Mouse (Mus musculus): ENCODE results near the gene Aph1a. TPM values are rescaled to one million over a fixed set of nuclear protein-coding genes. Genes with fewer than 3 reads are reported as not detected.
"Not testable (repeated sequence)": the region's sequence is repeated elsewhere in the genome, so short reads cannot be mapped to it uniquely, and the experiment has no call there.

Aph1a gene
- 32.6 and 33.8 TPM in 2 replicates for polyA plus RNA-seq (2015; fragmentation: Nextera tagmentation; extraction: Ambion mirVana)

DNA sequence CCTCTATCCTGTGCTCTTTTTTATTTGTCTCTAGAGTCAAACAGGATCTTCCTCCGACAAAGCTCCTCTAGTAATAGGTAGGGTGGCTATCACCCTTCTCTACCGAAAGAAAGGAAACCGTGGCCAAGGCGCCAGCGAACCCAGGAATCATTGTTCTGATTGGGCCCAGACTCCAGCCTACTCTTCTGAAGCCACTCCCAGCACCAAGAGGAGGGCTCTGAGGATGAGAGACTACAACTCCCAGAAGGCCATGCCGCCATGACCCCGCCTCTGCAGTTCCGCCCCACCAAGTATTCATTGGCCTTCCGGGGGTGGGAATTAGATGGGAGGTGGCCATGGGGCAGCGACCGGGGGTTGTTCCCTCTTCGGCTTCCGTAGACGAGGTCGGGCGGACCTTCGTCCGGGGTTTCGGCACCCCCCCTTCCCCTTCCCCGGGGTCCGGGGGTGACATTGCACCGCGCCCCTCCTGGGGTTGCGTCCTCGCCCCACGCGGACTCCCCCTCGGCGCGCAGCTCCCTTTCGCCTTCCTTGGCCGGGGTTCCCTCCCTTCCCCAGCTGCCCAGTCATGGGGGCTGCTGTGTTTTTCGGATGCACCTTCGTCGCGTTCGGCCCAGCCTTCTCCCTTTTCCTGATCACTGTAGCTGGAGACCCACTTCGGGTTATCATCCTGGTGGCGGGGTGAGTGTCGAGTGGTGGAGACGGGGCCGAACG, at the start of gene Aph1a:
Gene Aph1a (plus strand): TSS at position 364 of the 711 bp plus-strand sequence.
- Histone ChIP-seq H3K4me2 (replicated peaks) (peak within 1 kb of the TSS; percentile 84), H3K27me3 (0 out of 2 replicates have a peak, but pooled peaks cover 10% of the 10 kb centered on the region), H3K4me1 (replicated peaks) (peaks cover 29% of the 10 kb centered on the region), H3K4me3 (replicated peaks) (peak within 1 kb of the TSS; percentile 67), H3K27ac (peak within 1 kb of the TSS; percentile 49), H3K9ac (replicated peaks) (peak within 1 kb of the TSS; percentile 82)
- peak; percentile 99 for ATAC-seq
- WGBS, result under 1% methylated on average over 24 of the region's 43 CpGs
- H3K9me3 ChIP-seq, H3K36me3 ChIP-seq: not testable (repeated sequence)

DNA sequence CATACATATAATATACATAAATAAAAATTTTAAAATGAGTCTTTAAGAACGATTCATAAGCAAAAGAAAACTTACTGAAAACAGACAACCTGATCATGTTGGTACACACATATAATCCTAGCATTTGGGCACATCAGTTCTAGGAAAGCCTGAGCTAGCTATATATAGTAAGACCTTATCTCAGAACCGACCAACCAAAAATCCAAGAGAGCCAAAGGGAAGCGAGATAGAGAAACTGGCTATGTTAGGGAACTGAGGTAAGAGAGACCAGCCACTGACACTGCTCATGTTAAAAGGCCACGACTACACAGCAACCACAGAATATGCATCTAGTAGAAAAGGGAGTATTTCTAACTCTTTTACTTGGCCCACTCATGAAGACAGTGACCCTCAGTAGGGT, 43.2 kb upstream of the Aph1a start:
- Histone ChIP-seq H3K9ac (replicated peaks) (no peak overlapping the region), H3K9me3 (no peaks in the 10 kb centered on the region), H3K4me3 (replicated peaks) (no peak overlapping the region), H3K36me3 (peaks cover 74% of the 10 kb centered on the region), H3K27ac (no peak overlapping the region), H3K4me1 (replicated peaks) (peaks cover 9% of the 10 kb centered on the region), H3K4me2 (replicated peaks) (no peak overlapping the region), H3K27me3 (no peaks in the 10 kb centered on the region)
- WGBS, result 91% methylated on average over 4 of the region's 4 CpGs
- ATAC-seq, result no peak

DNA sequence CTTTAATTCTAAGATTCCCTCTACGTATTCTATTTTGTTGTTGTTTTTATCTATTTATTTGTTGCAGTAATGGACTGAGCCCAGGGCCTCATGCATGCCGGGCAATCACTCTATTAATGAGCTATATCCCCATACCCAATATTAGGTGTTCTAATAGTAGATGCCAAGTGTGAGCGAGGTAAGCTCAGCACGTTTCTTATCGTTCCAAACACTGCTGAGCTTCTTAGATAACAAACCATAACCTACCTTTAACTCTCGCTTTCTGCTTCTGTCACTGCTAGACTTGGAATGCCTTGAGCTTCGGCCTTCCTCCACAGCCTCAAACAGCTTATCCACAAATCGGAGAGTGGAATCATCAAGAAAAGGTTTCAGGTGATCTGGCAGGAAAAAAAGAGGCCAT, 42.5 kb upstream of the Aph1a start:
- Histone ChIP-seq H3K27me3 (no peaks in the 10 kb centered on the region), H3K36me3 (peaks cover 68% of the 10 kb centered on the region), H3K4me2 (replicated peaks) (no peak overlapping the region), H3K9me3 (no peaks in the 10 kb centered on the region), H3K4me3 (replicated peaks) (no peak overlapping the region), H3K9ac (replicated peaks) (no peak overlapping the region), H3K27ac (no peak overlapping the region), H3K4me1 (replicated peaks) (peaks cover 9% of the 10 kb centered on the region)
- ATAC-seq, result no peak
- WGBS, result 97% methylated on average over 8 of the region's 8 CpGs

DNA sequence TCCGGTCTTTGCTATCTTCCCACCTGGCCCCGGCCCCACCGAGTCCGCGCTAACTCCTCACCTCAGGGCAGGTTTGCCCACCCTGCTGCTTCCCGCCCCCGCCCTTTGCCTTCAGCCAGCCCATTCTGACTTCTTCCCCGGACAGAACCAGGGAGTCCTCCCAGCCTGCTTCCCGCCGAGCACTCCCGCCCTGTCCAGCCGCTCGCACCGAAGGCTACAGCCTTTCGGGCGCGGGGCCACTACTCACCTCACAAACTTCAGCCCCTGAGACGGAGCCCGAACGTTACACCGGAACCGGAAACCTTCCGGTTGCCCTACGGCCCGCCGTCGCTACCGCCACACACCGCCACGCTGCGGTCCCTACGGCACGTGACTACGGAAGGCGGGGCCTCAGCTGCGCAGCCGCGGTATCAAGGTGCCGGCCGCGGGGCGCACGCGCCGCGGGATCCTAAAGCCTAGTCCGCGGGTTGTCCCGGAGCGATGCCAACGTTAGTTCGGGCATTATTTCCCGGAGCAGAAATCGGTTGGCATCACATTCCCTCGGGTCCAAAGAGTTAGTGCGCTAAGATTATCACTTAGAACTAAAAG, 38.2 kb upstream of the Aph1a start, which contains the start of gene Prpf3:
Gene Prpf3 (minus strand): TSS at position 384 of the 588 bp plus-strand sequence.
- Histone ChIP-seq H3K36me3 (peaks cover 26% of the 10 kb centered on the region), H3K4me2 (replicated peaks) (peak within 1 kb of the TSS; percentile 87), H3K4me1 (replicated peaks) (peaks cover 9% of the 10 kb centered on the region), H3K27me3 (no peaks in the 10 kb centered on the region), H3K4me3 (replicated peaks) (peak within 1 kb of the TSS; percentile 93), H3K9me3 (no peaks in the 10 kb centered on the region), H3K27ac (peak within 1 kb of the TSS; percentile 70), H3K9ac (replicated peaks) (peak within 1 kb of the TSS; percentile 81)
- ATAC-seq, result peak; percentile 99
- under 1% methylated on average over 56 of the region's 56 CpGs for whole genome bisulfite sequencing

DNA sequence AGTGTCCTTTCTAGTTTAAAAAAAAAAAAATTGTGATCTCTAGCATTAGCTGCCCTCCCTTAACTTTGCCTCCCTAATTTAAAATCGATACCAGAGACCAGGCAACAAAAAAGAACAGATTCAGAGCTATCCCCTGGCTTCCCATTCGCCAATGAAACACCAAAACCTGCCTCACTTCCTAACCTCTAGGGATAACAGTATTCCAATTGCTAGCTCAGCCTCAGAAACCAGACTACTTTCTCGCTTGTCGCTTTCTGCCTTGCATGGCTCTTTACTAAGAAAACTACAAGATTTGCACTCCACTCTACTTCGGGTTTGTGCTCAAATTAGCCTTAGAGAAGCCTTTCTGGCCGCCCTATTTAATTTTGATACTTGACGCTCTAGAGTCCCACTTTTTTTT, 37.7 kb upstream of the Aph1a start:
- ATAC-seq, result no peak
- Histone ChIP-seq H3K27ac (peak overlapping the region; percentile 56), H3K4me3 (replicated peaks) (peak overlapping the region; percentile 93), H3K27me3 (no peaks in the 10 kb centered on the region), H3K9me3 (no peaks in the 10 kb centered on the region), H3K4me2 (replicated peaks) (peak overlapping the region; percentile 87), H3K36me3 (peaks cover 21% of the 10 kb centered on the region), H3K9ac (replicated peaks) (peak overlapping the region; percentile 81), H3K4me1 (replicated peaks) (peaks cover 9% of the 10 kb centered on the region)
- WGBS, result 26% methylated on average over 7 of the region's 7 CpGs

DNA sequence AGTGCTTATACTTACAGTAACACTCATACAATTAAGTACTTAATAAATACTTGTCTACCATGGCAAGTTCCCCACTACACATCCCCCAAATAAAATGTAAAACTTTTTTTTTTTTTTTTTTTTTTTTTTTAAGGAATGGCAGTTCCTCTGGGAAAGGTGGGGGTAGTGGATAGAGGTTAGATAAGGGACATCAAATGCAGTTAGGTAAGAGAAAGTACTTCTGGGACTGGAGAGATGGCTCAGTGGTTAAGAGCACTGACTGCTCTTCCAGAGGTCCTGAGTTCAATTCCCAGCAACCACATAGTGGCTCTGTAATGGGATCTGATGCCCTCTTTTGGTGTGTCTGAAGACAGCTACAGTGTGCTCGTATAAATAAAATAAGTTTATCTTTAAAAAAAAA, 36.7 kb upstream of the Aph1a start:
- H3K27me3 ChIP-seq; H3K4me1 ChIP-seq (replicated peaks); H3K9me3 ChIP-seq; H3K9ac ChIP-seq (replicated peaks); H3K4me3 ChIP-seq (replicated peaks); H3K27ac ChIP-seq; ATAC-seq; H3K4me2 ChIP-seq (replicated peaks): not testable (repeated sequence)
- peaks cover 19% of the 10 kb centered on the region for H3K36me3 ChIP-seq
- 95% methylated on average over 1 of the region's 1 CpGs for WGBS

DNA sequence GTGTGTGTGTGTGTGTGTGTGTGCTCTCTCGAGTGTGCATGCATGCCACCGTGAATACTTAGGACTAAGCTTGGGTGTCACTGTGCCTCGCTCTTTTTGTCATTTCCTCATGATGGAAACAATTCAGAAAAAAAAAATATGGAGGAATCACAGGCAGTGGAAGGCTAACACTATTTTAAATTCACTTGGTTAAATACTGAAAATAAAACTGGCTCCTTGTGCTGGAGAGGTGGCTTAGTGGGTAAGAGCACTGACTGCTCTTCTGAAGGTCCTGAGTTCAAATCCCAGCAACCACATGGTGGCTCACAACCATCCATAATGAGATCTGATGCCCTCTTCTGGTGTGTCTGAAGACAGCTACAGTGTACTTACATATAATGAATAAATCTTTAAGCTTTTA, 35.5 kb upstream of the Aph1a start:
- H3K4me3 ChIP-seq (replicated peaks); ATAC-seq; H3K27ac ChIP-seq; H3K27me3 ChIP-seq; H3K4me2 ChIP-seq (replicated peaks); H3K9me3 ChIP-seq; H3K9ac ChIP-seq (replicated peaks); H3K4me1 ChIP-seq (replicated peaks): not testable (repeated sequence)
- peaks cover 15% of the 10 kb centered on the region for H3K36me3 ChIP-seq
- 84% methylated on average over 3 of the region's 3 CpGs for WGBS

DNA sequence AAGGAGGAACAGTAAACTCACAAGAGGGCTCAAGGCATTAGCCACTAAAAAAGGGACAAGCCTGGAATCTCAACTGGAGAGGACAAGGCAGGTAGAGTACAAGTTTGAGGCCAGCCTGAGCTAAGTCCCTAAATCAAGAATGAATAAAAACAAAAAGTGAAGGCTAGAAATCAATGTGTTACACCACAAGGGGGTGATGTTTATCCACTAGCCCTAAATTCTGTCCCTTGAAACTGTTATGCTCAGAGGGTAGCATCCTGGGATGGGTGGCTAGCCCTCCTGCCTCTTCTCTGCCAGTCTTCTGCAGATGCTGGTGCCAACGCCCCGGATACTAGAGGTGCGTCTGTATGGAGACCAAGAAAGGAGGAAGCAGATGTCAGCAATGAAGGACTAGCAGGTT, 33.4 kb upstream of the Aph1a start:
- Histone ChIP-seq H3K4me2 (replicated peaks) (no peak overlapping the region), H3K9me3 (no peaks in the 10 kb centered on the region), H3K9ac (replicated peaks) (no peak overlapping the region), H3K27ac (no peak overlapping the region), H3K27me3 (no peaks in the 10 kb centered on the region), H3K4me1 (replicated peaks) (no peaks in the 10 kb centered on the region; the same call in 1 of the 2 replicates), H3K36me3 (peaks cover 28% of the 10 kb centered on the region), H3K4me3 (replicated peaks) (no peak overlapping the region)
- ATAC-seq, result no peak
- WGBS, result 90% methylated on average over 3 of the region's 3 CpGs

DNA sequence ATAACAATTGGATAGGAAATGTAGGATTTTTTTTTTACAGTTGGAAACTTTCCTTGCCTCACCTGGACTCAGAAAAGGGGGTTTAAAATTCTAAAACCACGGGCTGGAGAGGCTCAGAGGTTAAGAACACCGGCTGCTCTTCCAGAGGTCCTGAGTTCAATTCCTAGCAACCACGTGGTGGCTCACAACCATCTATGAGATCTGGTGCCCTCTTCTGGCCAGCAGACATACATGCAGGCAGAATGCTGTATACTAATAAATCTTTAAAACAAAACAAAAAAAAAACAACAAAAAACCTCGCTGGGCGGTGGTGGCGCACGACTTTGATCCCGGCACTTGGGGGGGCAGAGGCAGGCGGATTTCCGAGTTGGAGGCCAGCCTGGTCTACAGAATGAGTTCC, 32.6 kb upstream of the Aph1a start:
- no peaks in the 10 kb centered on the region for H3K27me3 ChIP-seq
- no peaks in the 10 kb centered on the region; the same call in 1 of the 2 replicates for H3K4me1 ChIP-seq (replicated peaks)
- no peak overlapping the region for H3K27ac ChIP-seq
- 78% methylated on average over 10 of the region's 10 CpGs for WGBS
- H3K36me3 ChIP-seq, result peaks cover 33% of the 10 kb centered on the region
- H3K4me2 ChIP-seq (replicated peaks), result no peak overlapping the region
- no peak overlapping the region for H3K9ac ChIP-seq (replicated peaks)
- H3K9me3 ChIP-seq, result no peaks in the 10 kb centered on the region
- ATAC-seq, result no peak
- H3K4me3 ChIP-seq (replicated peaks), result no peak overlapping the region

DNA sequence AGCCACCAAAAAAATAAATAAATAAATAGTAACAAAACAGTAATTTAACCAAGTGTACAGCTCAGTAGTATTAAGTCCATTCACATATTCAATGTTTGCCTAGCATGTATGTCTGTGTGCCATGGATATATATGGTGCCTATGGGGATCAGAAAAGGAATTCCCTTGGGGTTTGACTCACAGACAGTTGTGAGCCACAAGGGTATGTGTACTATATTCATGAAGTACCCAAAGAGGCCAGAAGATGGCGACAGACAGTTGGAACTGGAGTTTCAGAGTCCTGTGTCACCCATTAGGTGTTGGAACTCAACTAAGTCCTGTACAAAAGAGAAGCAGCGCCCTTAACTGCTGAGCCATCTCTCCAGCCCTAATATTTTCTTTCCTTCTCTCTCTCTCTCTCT, 32.0 kb upstream of the Aph1a start:
- no peaks in the 10 kb centered on the region for H3K27me3 ChIP-seq
- H3K36me3 ChIP-seq, result peaks cover 35% of the 10 kb centered on the region
- H3K4me2 ChIP-seq (replicated peaks), result no peak overlapping the region
- no peak overlapping the region for H3K9ac ChIP-seq (replicated peaks)
- H3K27ac ChIP-seq, result no peak overlapping the region
- 33% methylated on average over 2 of the region's 2 CpGs for WGBS
- H3K4me1 ChIP-seq (replicated peaks), result no peaks in the 10 kb centered on the region
- H3K9me3 ChIP-seq, result no peaks in the 10 kb centered on the region
- no peak overlapping the region for H3K4me3 ChIP-seq (replicated peaks)
- peak; percentile 66; the same call in 1 of the 2 replicates for ATAC-seq

DNA sequence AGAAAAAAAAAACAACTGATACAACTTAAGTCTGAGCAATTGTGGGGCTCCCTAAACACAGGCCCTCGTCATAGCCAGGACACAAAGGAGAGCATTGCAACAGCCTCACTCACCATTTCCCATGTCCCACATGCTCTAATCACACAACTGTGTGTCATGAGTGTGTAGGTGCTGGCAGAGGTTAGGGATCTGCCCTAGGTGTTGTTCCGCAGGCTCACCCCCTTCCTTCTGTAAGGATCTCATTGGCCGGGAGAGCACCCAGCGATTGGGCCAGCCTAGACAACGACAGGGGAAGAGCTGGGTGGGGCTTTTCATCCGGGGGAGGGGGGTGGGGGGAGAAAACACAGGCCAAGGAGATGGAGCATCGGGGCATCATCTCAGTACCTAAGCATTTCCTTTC, 30.2 kb upstream of the Aph1a start:
- no peak overlapping the region for H3K27ac ChIP-seq
- 87% methylated on average over 7 of the region's 7 CpGs for WGBS
- H3K36me3 ChIP-seq, result peaks cover 47% of the 10 kb centered on the region
- no peaks in the 10 kb centered on the region for H3K9me3 ChIP-seq
- H3K4me3 ChIP-seq (replicated peaks), result no peak overlapping the region
- ATAC-seq, result no peak
- no peak overlapping the region for H3K4me2 ChIP-seq (replicated peaks)
- H3K27me3 ChIP-seq, result no peaks in the 10 kb centered on the region
- H3K9ac ChIP-seq (replicated peaks), result no peak overlapping the region
- H3K4me1 ChIP-seq (replicated peaks), result no peaks in the 10 kb centered on the region

DNA sequence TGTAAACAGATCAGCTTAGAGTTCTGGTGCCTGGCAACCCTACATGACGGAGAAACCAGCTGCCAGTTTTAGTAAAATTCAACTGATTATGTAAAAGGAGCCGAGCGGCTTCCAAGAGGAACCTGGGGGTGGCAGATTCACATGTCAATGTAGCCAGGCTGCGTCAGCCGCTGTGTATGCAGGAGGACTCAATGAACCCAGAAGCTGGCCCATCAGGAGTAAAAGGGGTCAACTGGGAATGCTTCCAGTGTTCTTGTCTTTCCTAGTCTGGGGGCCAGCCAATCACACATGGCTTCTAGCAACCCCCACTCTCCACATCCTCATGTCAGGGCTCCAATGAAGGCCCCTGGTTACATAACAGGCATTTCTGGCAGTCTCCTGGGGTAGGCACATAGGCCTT, 28.7 kb upstream of the Aph1a start:
- Histone ChIP-seq H3K27me3 (no peaks in the 10 kb centered on the region), H3K9me3 (no peaks in the 10 kb centered on the region), H3K27ac (no peak overlapping the region), H3K36me3 (peaks cover 60% of the 10 kb centered on the region), H3K9ac (replicated peaks) (no peak overlapping the region), H3K4me1 (replicated peaks) (peaks cover 5% of the 10 kb centered on the region), H3K4me3 (replicated peaks) (no peak overlapping the region), H3K4me2 (replicated peaks) (no peak overlapping the region)
- no peak for ATAC-seq
- 95% methylated on average over 5 of the region's 5 CpGs for WGBS
